Mouse (Mus musculus): Measurements from ENCODE around the gene Mrpl9. TPM values are rescaled to one million over a fixed set of nuclear protein-coding genes. Genes with fewer than 3 reads are reported as not detected.
A peak's percentile ranks its signal among the peaks of the same experiment; 100 is the strongest.

Mrpl9 gene
- polyA plus RNA-seq, 1 experiment from 2014 or later = 67.5 TPM

DNA sequence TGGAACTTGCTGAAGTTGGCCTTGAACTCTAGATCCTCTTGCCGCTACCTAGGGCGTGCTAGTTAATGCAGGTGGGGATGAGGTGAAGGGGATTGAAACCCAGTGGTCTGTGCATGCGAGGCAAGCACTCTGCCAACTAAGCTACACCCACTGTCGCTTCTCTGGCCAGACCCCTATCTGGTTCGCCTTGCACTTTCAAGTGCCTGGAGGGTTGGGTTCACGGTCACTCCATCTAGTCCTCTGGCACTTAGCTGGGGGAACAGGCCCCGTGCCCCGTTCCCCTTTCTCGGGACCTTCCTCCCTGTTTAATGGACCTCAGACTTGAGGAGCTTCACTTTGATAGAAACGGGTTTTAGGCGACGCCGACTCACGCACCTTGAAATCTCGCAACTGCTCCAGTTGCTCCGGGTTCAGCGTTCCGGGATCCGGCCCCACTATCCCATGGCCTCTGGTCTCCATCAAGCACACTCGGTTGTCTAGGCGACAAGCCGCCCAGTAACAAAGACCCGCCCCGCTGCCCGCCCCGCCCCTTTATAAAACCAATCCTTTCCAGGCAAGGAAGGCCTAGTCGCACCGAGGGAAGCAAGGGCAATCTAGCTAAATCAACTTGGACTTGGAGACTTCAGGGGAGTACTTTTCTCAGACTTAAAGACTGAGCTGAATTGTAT is 29.5 kb downstream of the Mrpl9 start:
- WGBS = 10% methylated on average over 28 of the region's 28 CpGs

DNA sequence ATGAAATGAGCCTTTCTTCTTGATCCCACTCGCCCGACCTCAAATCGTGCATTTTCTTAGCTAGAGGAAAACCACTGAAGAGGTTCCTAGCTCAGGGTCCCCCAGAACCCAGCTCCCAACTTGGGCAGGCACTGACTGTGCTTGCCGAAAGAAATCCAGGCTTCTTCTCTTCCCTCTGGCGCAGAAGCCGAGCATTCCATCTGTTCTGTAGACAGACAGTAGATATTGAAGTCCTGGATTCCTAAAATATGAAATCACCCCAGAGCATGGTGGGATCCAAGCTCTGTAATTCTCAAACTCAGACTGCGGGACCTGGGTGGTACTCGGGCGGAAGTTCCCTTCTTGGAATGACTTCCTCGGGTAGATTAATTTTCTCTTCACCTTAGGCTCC is 30.0 kb downstream of the Mrpl9 start:
- H3K4me2 ChIP-seq (replicated peaks) = 0 out of 2 replicates have a peak overlapping the region, but pooled peaks have one; percentile 55
- H3K36me3 ChIP-seq = no peaks in the 10 kb centered on the region
- no peaks in the 10 kb centered on the region for H3K27me3 ChIP-seq
- peaks cover 28% of the 10 kb centered on the region for H3K4me1 ChIP-seq
- no peaks in the 10 kb centered on the region for H3K9me3 ChIP-seq (replicated peaks)
- no peak overlapping the region for H3K9ac ChIP-seq
- H3K27ac ChIP-seq = no peak overlapping the region
- ATAC-seq (ENCODE audit: low FRiP score) = no peak
- no peak overlapping the region for H3K4me3 ChIP-seq
- 54% methylated on average over 10 of the region's 10 CpGs for WGBS

More for the DNA sequence above, 29.5 kb downstream of the Mrpl9 start:
- Histone ChIP-seq H3K4me3 (peak overlapping the region; percentile 30), H3K27me3 (no peaks in the 10 kb centered on the region), H3K36me3 (no peaks in the 10 kb centered on the region), H3K9ac (no peak overlapping the region), H3K27ac (0 out of 2 replicates have a peak overlapping the region, but pooled peaks have one; percentile 24), H3K4me1 (peaks cover 27% of the 10 kb centered on the region), H3K9me3 (replicated peaks) (no peaks in the 10 kb centered on the region), H3K4me2 (replicated peaks) (peak overlapping the region; percentile 55)
- peak; percentile 59 for ATAC-seq (ENCODE audit: low FRiP score)

DNA sequence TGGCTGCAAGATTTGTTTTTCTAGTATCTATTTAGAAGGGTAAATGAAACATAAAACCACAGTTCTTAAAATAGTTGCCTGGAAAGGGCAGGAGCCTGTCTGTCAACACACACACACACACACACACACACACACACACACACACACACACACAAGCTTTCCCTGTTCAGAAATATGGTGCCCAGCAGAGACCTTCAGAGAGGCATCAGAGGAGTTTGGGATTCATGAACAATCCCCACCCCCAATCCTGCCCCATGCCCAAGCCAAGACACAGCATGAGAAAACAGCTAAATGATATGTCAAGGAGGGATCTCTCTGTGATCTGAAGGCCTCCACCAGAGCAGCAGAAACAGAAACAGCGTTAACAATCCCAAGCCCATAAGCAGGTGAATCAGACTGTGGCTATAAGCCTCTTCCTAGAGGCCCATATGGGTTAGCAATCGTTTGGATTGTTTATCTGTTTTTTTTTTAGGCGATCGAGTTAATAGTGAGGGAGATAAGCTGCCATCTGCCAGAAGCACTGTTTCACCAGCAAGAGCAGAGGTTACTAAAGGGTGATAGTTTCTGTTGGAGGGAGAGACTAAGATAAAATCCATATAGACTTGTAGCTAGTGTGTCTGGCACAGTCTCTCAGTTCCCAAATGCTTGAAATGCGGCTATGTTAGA is 30.6 kb downstream of the Mrpl9 start:
- whole genome bisulfite sequencing = 82% methylated on average over 5 of the region's 5 CpGs

DNA sequence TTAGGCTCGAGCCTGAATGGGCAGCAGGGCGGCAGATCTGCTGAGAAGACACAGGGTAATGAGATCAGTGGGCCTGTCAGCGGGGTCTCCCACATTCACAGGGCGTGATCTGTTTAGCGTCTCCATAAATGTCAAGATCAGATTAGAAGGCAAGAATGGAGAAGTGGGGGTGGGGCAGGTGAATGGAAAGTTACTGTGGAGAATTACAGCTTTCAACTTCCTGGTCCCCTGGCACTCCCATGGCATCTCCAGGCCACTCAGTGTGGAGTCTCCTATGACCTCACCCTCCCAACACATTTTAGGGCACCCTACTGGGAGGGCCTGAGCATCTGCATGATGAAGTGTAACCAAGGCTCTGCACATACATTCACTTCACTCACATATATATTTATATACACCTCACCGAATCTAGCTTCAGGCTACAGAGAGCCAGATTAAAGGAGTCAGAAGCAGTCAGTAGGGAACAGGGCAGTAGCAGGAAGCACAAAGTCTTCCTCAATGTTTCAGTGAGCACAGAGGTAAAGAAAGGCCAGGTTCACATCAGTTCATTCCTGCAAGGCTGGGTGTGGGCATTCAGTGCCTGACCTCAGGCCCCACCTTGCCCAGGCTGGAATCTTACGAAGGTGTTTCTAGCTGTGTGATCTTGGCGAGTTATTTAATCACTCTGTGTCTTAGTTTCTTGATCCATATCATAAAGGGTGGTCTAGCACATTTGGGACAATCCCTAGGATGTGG is 33.4 kb downstream of the Mrpl9 start:
- peaks cover 10% of the 10 kb centered on the region; the same call in 1 of the 2 replicates for H3K36me3 ChIP-seq
- 64% methylated on average over 8 of the region's 8 CpGs for WGBS
- H3K4me2 ChIP-seq (replicated peaks) = no peak overlapping the region
- no peak for ATAC-seq (ENCODE audit: low FRiP score)
- H3K9ac ChIP-seq = no peak overlapping the region
- H3K9me3 ChIP-seq (replicated peaks) = no peaks in the 10 kb centered on the region
- H3K4me3 ChIP-seq = no peak overlapping the region
- peaks cover 11% of the 10 kb centered on the region; the same call in 1 of the 2 replicates for H3K27me3 ChIP-seq
- H3K4me1 ChIP-seq = peaks cover 44% of the 10 kb centered on the region
- H3K27ac ChIP-seq = peak overlapping the region; percentile 93; the same call in 1 of the 2 replicates

More for the DNA sequence above, 30.6 kb downstream of the Mrpl9 start:
- Histone ChIP-seq H3K27ac (no peak overlapping the region), H3K9ac (no peak overlapping the region), H3K27me3 (0 out of 2 replicates have a peak, but pooled peaks cover 1% of the 10 kb centered on the region), H3K4me3 (no peak overlapping the region), H3K9me3 (replicated peaks) (no peaks in the 10 kb centered on the region), H3K4me2 (replicated peaks) (no peak overlapping the region), H3K36me3 (no peaks in the 10 kb centered on the region), H3K4me1 (peaks cover 29% of the 10 kb centered on the region)
- no peak for ATAC-seq (ENCODE audit: low FRiP score)

DNA sequence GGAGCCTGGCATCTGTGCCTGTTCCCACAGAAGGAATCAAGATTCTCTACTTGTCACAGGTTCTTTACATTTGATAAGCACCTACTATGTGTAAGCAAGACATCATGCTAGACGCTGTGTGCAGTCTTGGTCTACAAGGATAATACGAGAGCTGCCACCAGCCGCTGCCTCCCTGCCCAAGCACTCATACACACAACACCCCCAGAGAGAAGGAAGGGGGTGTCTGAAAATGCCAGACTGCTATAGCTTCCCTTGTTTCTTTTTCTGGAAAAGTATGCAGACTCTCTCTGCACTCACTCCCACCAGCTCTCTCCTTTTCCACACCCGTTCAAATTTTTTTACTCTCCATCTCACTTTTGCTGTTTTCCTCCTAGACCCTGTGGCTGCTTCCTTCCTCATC is 34.3 kb downstream of the Mrpl9 start:
- ATAC-seq (ENCODE audit: low FRiP score) = peak; percentile 3
- no peaks in the 10 kb centered on the region for H3K9me3 ChIP-seq (replicated peaks)
- peak overlapping the region; percentile 57 for H3K9ac ChIP-seq
- peaks cover 52% of the 10 kb centered on the region for H3K4me1 ChIP-seq
- WGBS = 39% methylated on average over 4 of the region's 4 CpGs
- H3K27me3 ChIP-seq = peaks cover 11% of the 10 kb centered on the region; the same call in 1 of the 2 replicates
- peak overlapping the region; percentile 93 for H3K27ac ChIP-seq
- peak overlapping the region; percentile 82 for H3K4me2 ChIP-seq (replicated peaks)
- H3K4me3 ChIP-seq = peak overlapping the region; percentile 67
- peaks cover 12% of the 10 kb centered on the region; the same call in 1 of the 2 replicates for H3K36me3 ChIP-seq

DNA sequence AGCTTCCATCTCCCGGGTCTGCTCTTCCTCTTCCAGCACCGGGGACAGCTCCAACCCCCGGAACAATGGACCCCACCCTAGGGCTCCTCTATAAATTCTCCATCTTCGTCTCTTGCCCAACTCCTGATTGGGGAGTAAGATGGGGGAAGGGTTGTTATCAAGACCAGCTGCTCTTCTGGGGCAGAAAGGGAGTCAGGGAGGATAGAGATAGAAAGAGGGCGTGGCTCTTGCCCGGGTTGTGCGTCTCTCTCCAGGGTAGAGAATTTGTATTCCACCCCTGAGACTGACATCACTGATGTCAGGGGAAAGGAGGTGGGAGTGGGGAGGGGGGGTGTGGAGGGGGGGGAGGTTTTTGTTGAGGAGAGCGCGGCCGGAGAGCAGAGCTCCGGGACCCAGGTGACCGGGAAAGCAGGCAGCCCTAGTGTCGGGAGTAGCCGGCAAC is 34.9 kb downstream of the Mrpl9 start, which contains the start of gene Celf3:
TSS of gene Celf3 (plus strand) at position 315 of the 442 bp plus-strand sequence.
- WGBS = 0% methylated on average over 10 of the region's 14 CpGs
- peak; percentile 89 for ATAC-seq (ENCODE audit: low FRiP score)
- Histone ChIP-seq H3K36me3 (peaks cover 12% of the 10 kb centered on the region; the same call in 1 of the 2 replicates), H3K9ac (peak within 1 kb of the TSS; percentile 90), H3K4me2 (replicated peaks) (peak within 1 kb of the TSS; percentile 82), H3K4me1 (peaks cover 52% of the 10 kb centered on the region), H3K27ac (peak within 1 kb of the TSS; percentile 93), H3K27me3 (peaks cover 11% of the 10 kb centered on the region; the same call in 1 of the 2 replicates), H3K9me3 (replicated peaks) (no peaks in the 10 kb centered on the region), H3K4me3 (peak within 1 kb of the TSS; percentile 67)

DNA sequence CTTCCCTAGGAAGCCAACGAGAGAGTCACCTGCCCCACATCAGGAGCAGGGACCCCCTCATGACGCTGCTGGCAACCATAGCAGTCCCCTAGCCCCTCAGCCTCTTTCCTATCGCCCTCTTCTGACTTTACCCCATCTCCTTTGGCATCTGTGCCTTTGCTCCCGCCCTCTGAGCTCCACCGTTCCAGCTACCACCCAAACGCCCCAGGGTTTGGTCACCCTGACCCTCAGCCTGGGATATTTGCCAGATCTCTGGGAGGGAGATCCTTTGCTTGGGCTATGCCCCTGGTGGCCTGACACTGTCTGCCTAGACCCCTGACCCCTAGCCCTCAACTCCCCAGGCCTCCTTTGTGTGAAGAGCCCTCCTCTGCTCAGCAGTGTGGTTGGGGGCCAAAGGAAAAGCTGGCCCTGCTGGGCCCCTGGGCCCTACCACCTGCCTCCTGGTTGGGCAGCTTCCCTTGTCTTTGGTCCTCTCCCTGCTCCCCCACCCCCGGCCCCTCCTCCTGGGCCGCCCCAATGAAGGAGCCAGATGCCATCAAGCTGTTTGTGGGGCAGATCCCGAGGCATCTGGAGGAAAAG is 35.6 kb downstream of the Mrpl9 start:
- Histone ChIP-seq H3K27ac (peak overlapping the region; percentile 93), H3K36me3 (peaks cover 12% of the 10 kb centered on the region; the same call in 1 of the 2 replicates), H3K9ac (peak overlapping the region; percentile 90), H3K27me3 (peaks cover 11% of the 10 kb centered on the region; the same call in 1 of the 2 replicates), H3K4me2 (replicated peaks) (peak overlapping the region; percentile 82), H3K4me3 (peak overlapping the region; percentile 67), H3K4me1 (peaks cover 57% of the 10 kb centered on the region), H3K9me3 (replicated peaks) (no peaks in the 10 kb centered on the region)
- WGBS = 3% methylated on average over 8 of the region's 9 CpGs
- ATAC-seq (ENCODE audit: low FRiP score) = peak; percentile 23

DNA sequence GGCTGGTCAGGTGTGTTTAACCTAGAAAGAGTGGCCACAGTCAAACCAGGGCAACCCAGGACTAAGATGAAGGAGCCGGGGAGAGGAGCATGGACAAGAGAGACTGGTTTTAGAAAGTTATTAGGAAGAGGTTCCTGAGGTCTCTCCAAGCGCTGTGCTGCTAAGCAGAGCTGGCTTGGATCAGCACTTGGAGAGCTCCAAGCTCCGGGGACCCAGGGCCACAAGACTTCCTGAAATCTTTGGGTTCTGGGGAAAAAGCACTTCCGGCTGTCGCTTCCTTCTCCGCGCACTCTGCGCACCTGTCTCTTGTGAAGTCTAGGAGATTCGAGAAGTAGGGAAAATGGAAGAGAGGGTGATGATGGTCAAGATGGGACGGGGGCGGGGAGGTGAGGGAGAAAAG is 36.4 kb downstream of the Mrpl9 start:
- H3K27ac ChIP-seq = peak overlapping the region; percentile 93; the same call in 1 of the 2 replicates
- WGBS = 12% methylated on average over 11 of the region's 11 CpGs

DNA sequence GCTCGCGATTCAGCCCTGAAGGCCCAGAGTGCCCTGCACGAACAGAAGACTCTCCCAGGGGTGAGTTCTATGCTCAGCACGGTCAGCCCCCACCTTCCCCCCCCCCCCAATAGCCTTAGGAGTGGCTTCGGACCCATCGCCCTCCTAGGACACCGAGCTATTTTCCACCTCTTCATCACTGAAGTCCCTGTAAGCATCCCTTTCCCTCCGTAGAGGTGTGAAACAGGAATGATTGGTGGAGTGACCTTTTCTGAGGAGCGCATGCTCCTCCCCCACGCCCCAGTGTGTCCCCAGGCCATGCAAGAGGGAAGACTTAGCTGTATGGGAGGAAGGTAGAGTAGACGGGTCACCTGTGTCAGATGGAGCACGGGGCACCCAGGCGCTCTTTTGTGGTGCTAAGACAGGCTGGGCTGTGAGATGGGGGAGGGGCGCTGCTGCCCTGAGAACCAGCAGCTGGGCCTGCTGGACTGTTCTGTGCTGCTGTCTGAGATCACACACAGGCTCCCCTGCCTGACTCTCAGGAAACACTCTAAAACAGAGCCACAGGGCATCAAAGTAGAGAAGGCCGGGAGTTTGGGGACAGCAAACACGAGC is 37.3 kb downstream of the Mrpl9 start, which contains the start of gene Riiad1:
TSS of gene Riiad1 (minus strand) at position 51 of the 594 bp plus-strand sequence.
- Histone ChIP-seq H3K36me3 (peaks cover 20% of the 10 kb centered on the region; the same call in 1 of the 2 replicates), H3K27me3 (peaks cover 11% of the 10 kb centered on the region; the same call in 1 of the 2 replicates), H3K27ac (peak within 1 kb of the TSS; percentile 93), H3K4me3 (peak within 1 kb of the TSS; percentile 67), H3K4me2 (replicated peaks) (peak within 1 kb of the TSS; percentile 82), H3K9me3 (replicated peaks) (no peaks in the 10 kb centered on the region), H3K9ac (peak within 1 kb of the TSS; percentile 90), H3K4me1 (peaks cover 74% of the 10 kb centered on the region)
- ATAC-seq (ENCODE audit: low FRiP score) = no peak
- WGBS = 7% methylated on average over 16 of the region's 16 CpGs

More for the DNA sequence above, 36.4 kb downstream of the Mrpl9 start:
- no peak for ATAC-seq (ENCODE audit: low FRiP score)
- peak overlapping the region; percentile 67 for H3K4me3 ChIP-seq
- peaks cover 12% of the 10 kb centered on the region; the same call in 1 of the 2 replicates for H3K36me3 ChIP-seq
- H3K9me3 ChIP-seq (replicated peaks) = no peaks in the 10 kb centered on the region
- peaks cover 66% of the 10 kb centered on the region for H3K4me1 ChIP-seq
- peak overlapping the region; percentile 82 for H3K4me2 ChIP-seq (replicated peaks)
- peaks cover 11% of the 10 kb centered on the region; the same call in 1 of the 2 replicates for H3K27me3 ChIP-seq
- H3K9ac ChIP-seq = peak overlapping the region; percentile 90

DNA sequence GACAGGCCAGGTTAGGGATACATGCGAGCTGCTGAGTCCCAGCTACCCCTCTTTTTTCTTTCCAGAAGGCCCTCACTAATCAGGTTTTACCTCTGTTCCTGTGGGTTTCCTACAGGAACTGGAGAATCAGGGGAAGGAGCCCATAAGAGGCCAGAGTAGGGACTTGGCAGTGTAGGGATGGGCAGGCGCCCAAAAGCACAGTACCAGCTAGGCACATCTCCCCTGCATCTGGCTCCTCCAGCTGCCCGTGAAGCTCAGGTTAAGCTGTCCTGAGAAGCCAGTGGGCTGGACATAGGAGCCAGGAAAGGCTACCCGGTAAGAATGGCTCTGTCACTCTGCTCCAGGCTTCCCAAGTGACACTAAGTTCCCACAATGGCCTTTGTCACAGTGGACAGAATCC is 38.3 kb downstream of the Mrpl9 start:
- peaks cover 80% of the 10 kb centered on the region for H3K4me1 ChIP-seq
- no peak overlapping the region for H3K4me3 ChIP-seq
- no peak for ATAC-seq (ENCODE audit: low FRiP score)
- no peaks in the 10 kb centered on the region for H3K9me3 ChIP-seq (replicated peaks)
- H3K27me3 ChIP-seq = peaks cover 11% of the 10 kb centered on the region; the same call in 1 of the 2 replicates
- H3K36me3 ChIP-seq = peaks cover 22% of the 10 kb centered on the region
- H3K9ac ChIP-seq = peak overlapping the region; percentile 90; the same call in 1 of the 2 replicates
- H3K27ac ChIP-seq = peak overlapping the region; percentile 93
- 62% methylated on average over 4 of the region's 4 CpGs for WGBS
- H3K4me2 ChIP-seq (replicated peaks) = peak overlapping the region; percentile 82

Measured in hindbrain, embryonic 12.5 days (tissue).